Mouse (Mus musculus) yolk sac, embryonic 10.5 days (tissue): Measurements from ENCODE around the gene 1110059G10Rik.

ENCODE experiments used
- DNase-seq: peaks from one replicate; pipeline ENCODE4 v3.0.0-alpha.2; 2017; ENCODE audit warnings: low spot score

The 1110059G10Rik gene

DNA sequence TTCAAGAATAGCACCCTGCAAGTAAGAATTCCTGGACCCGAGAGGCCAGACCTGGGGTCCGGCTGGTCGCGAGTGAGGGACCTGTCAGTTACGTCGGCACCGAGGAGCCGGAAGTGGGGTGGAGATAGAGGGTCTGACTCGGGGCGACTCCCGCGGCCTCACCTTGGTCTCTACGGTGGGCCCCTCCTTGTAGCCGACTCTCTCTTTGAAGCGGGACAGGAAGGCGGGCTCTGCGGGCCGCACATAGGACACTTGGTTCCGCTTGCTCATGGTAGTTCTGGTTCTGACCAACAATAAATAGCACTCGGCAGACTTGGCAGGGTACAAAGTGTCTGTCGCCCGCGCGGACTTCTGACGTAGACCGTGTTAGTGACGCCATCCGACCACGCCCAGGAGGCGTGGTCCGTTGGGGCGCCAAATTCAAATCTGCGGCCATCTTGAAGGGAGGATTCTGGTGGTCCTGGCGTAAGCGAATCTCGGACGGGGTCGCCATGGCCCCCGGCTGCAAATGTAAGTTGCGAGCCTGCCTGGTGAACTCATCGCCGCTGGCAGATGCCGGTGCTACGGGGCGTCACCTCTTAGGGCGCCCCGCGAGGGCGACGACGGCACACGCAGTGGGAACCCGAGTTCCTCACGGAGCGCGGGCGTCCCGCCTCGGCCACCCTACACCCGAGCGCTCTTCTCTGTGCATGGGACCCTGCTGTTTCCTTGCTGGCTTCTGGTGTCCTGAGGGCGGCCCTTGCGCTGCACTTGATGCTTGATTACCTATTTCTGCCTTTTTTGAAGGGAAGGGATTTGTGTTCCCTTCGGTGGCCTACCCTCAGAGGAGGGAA, at the start of gene 1110059G10Rik, which contains the start of gene Kif15:
Gene 1110059G10Rik, minus strand, starts transcription at position 358 of the 833 bp plus-strand sequence.
Gene Kif15, plus strand, starts transcription at position 404 of the 833 bp plus-strand sequence.
- peak; percentile 94 for DNase-seq

DNA sequence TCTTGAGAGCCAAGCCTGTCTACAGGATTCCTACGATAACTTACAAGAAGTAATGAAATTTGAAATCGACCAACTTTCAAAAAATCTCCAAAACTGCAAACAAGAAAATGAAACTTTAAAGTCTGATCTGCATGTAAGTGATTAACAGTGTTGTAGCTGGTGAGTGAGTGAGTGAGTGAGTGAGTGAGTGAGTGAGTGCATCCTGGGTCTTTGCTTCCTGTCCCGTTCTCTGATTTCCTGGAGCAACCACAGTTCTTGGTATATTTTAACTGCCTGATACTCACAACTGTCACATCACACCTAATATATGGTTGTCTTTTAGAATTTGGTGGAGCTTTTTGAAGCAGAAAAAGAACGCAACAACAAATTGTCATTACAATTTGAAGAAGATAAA, 48.4 kb upstream of the 1110059G10Rik start:
- no peak for DNase-seq

GRCm38 (mm10) chr9:122998406-122999192, 47.8 kb upstream of the 1110059G10Rik start:
- no peak for DNase-seq

- DNase-seq = no peak
Observed at GRCm38 (mm10) chr9:122928915-122929314, 21.9 kb downstream of the 1110059G10Rik start.

DNA sequence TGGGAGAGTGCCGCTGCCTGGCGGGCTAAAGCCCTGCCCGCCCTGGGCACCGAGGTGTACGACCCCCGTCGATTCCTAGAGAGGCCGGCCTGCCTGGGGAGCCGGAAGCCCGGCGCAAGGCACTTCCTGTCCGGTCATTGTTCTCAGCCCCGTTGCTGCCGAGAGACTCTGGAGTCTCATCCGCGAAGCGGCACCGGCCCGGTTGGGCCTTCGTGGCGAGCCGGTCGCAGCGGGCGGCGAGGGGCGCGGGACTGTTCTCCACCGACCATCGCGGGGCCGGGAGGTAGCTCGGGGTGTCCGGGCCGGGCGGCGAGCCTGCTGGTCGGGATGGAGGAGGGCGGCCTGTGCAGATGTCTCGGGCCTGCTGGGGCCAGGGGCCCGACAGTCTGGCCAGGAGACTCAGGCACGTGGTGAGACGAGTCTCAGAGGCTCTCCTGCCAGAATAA, 27.8 kb downstream of the 1110059G10Rik start, which contains the start of gene Zfp105:
Gene Zfp105, plus strand, starts transcription at position 137 of the 446 bp plus-strand sequence.
- DNase-seq = peak; percentile 86

DNA sequence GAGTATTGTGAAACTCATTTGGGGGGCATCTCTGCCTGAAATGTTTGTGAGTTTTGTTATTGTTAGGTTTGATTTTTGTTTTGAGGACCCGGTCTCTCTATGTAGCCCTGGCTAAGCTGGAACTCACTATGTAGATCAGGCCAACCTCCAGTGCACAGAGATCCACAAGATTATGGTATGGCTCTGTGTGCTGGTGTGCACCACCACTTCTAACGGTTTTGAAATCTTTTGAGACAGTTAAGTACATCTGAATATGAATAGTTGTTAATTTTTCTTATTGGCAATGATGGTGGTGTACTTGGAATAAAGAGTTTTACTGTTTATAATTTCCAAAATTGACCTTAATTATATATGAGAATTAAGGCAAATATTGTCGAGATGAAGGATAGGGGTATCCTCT, 28.4 kb downstream of the 1110059G10Rik start:
- no peak for DNase-seq

GRCm38 (mm10) chr9:122902717-122903535, 47.9 kb downstream of the 1110059G10Rik start:
- peak; percentile 67 for DNase-seq

- no peak for DNase-seq
Observed at GRCm38 (mm10) chr9:122901047-122901446, 49.8 kb downstream of the 1110059G10Rik start.
